Mouse (Mus musculus) spleen, adult 2 months (tissue): Measurements from ENCODE around the gene Tspan14. TPM values are rescaled to one million over a fixed set of nuclear protein-coding genes. Genes with fewer than 3 reads are reported as not detected.

Experiments used
- DNase-seq, 2 experiments: peaks; one replicate each; pipeline versions ENCODE4 v3.0.0 to v3.0.0-alpha.2; 2012 to 2021; ENCODE audit warnings: low spot score in 2 of 2, low read depth in 1 of 2
- H3K27ac ChIP-seq: fragments of 200-500 bp; 2 replicates; pipeline ENCODE4 v1.5.1; 2012; ENCODE audit warnings: low read length, inconsistent platforms; ENCODE audit not compliant: insufficient read depth
- H3K27me3 ChIP-seq: fragments of 200-500 bp; 2 replicates; pipeline ENCODE4 v1.6.1; 2012; ENCODE audit warnings: mild to moderate bottlenecking, moderate library complexity, low read length, inconsistent platforms; ENCODE audit not compliant: control insufficient read depth, insufficient read depth
- H3K36me3 ChIP-seq: fragments of 200-500 bp; 2 replicates; pipeline ENCODE4 v1.6.1; 2012; ENCODE audit warnings: mild to moderate bottlenecking, low read length, inconsistent platforms; ENCODE audit not compliant: control insufficient read depth, insufficient read depth
- H3K4me1 ChIP-seq: fragments of 200-500 bp; 2 replicates; pipeline ENCODE4 v1.6.1; 2011; ENCODE audit warnings: inconsistent platforms; ENCODE audit not compliant: control insufficient read depth, insufficient read depth, insufficient read length
- H3K4me3 ChIP-seq: fragments of 200-500 bp; 2 replicates; pipeline ENCODE4 v1.5.1; 2011; ENCODE audit warnings: mild to moderate bottlenecking, inconsistent platforms; ENCODE audit not compliant: insufficient read depth, insufficient read length; ENCODE audit errors: extremely low read depth
- CTCF ChIP-seq: fragments of 200-500 bp; IDR thresholded peaks from 2 replicates; pipeline ENCODE4 v1.5.1; 2011; ENCODE audit warnings: mild to moderate bottlenecking, inconsistent platforms; ENCODE audit not compliant: insufficient read depth, insufficient read length, insufficient replicate concordance; ENCODE audit errors: extremely low read depth
- POLR2A ChIP-seq: fragments of 200-500 bp; IDR thresholded peaks from 2 replicates; pipeline ENCODE4 v1.6.1; 2011; ENCODE audit warnings: low read depth, low read length, inconsistent platforms
- WGBS: fragments of 180-500 bp; shearing (Covaris S2); methylation state at CpG from one replicate; pipeline ENCODE4 v1.1.7; 2018; 5-methylcytosine and 5-hydroxymethylcytosine counted together
- polyA plus RNA-seq: library from polyadenylated mRNA; depleted of rRNA; stranded (reverse); fragments of >200 nt; gene quantifications from 2 replicates; pipeline ENCODE4 v1.2.3, GENCODE M21; 2012

The Tspan14 gene
- polyA plus RNA-seq, 1 experiment, result 60.0 TPM

DNA sequence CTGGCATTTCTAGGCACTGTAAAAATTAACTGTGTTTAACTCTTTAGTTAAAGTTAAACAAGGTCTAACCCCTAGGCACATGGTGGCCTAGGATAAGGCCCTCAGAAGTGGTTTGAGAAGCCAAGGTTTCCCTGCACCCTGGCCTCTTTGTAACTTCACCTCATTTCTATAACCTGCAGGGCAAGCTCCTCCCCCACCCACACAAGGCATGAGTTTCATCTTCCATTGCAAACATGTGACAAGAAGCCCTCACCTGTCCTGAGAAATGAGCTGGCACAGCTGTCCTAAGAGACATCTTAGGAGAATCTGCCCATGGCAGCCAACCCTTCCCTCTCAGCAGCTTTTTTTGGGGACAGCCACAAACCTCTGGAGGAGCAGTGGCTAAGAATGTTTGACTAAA lies 1.7 kb downstream of the Tspan14 start:
- TF ChIP-seq CTCF (no peak), POLR2A (no peak)
- Histone ChIP-seq H3K27ac (peak overlapping the region; percentile 7), H3K4me3 (peak overlapping the region; percentile 5; the same call in 1 of the 2 replicates), H3K4me1 (peaks cover 35% of the 10 kb centered on the region), H3K27me3 (no peaks in the 10 kb centered on the region), H3K36me3 (no peaks in the 10 kb centered on the region)
- peak in 1 of 2 experiments; percentile 6 for DNase-seq

DNA sequence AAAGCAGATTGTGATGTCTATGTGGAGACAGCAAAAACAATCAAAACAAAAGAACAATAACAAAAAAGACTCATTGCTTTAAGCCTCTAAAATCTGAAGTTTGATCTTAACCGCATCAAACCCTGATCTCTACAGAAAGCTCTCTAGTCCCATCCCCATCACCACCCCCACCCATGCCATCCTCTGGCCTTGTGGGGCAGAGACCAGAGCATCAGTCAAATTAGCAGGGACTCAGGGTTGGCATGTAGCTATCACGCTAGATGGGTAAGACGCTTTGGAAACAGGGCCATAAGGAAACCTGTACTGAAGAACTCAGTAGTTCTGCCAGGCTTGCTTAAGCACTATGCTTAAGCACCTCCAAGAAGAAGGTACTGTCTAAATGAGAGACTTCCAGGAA lies 2.4 kb downstream of the Tspan14 start:
- H3K4me1 ChIP-seq, result peaks cover 41% of the 10 kb centered on the region
- WGBS, result 69% methylated on average over 3 of the region's 3 CpGs
- no peak overlapping the region for H3K4me3 ChIP-seq
- TF ChIP-seq POLR2A, result no peak
- no peak for DNase-seq
- no peaks in the 10 kb centered on the region for H3K36me3 ChIP-seq
- H3K27ac ChIP-seq, result no peak overlapping the region
- no peaks in the 10 kb centered on the region for H3K27me3 ChIP-seq

DNA sequence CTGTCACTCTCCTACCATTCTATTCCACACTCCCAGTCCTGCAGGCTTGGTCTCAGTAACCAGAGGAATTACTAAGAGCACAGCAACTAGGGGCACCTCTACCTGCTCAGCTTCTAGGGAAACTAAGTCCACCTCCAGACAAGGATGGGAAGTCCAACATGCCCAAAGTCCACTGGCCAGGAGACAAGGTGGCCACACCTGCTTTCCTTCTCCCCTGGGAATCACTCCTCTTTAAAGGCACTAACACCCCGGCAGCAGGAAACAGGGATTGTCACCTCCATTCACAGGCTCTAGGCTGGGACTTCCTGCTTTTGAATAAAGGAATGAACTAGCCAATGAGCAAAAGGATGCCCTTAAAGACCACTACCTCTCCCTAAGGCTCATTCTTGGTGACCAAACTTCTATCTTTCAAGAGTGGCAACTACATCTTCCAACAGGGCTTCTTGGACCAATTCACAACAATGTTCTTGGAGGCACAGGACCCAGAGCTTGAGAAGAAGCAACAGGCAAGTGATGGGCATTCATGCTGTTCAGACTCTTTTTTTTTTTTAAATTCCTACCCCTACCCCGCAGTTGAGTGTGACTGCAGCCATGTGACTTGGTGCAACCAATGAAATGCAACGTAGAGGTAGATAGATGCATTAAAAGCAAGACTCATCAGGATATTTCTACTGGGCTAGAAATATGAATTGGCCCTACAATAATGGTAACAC lies 3.0 kb downstream of the Tspan14 start:
- WGBS, result 12% methylated on average over 3 of the region's 3 CpGs
- Histone ChIP-seq H3K4me1 (peaks cover 47% of the 10 kb centered on the region), H3K36me3 (no peaks in the 10 kb centered on the region), H3K27me3 (no peaks in the 10 kb centered on the region), H3K27ac (peak overlapping the region; percentile 65), H3K4me3 (no peak overlapping the region; the same call in 1 of the 2 replicates)
- TF ChIP-seq POLR2A, result no peak
- TF ChIP-seq CTCF, result no peak
- no peak for DNase-seq

DNA sequence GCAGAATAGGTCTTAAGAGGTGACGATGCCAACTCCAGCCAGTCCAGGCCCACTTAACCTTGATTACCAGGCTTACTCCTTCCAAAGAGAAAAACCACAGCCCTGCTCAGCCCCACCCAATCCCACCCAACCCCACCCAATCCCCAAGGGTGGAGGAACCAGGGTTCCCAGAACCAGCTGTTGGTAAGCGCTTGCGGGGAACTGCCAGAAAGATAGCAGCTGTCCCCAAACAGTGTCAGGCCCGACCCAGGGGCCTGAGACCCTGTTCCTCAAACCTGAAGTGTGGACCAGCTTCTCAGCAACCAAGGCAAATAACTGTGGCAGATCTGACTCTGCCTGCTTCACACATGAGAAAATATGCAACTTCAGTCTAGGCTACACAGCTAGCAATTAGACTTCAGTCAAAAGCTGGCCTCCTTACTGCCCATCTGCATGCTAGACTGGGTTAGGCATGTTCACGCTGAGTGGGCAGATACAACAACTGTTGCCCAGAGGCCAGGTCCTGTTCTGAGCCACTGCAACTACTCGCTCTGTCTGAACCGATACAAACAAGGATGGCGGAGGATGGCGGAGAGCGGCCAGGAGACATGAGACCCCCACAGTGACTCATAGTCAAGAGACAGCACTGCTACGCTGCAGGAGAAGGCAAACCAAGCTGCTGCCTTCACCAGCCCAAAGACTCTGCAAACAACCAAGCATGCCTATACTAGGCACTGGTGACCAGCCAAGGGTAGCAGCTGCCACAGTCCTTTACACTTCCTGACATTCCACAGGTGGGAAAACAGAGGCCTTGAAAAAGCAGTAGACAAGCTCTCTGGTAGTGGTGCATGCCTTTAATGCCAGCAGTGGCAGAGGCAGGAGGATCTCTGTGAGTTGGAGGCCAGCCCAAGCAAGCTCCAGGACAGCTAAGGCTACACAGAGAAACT lies 4.0 kb downstream of the Tspan14 start:
- Histone ChIP-seq H3K27me3 (no peaks in the 10 kb centered on the region), H3K4me1 (peaks cover 53% of the 10 kb centered on the region), H3K36me3 (no peaks in the 10 kb centered on the region), H3K4me3 (no peak overlapping the region), H3K27ac (peak overlapping the region; percentile 51)
- DNase-seq, result no peak
- no peak for TF ChIP-seq POLR2A
- 37% methylated on average over 11 of the region's 11 CpGs for WGBS

DNA sequence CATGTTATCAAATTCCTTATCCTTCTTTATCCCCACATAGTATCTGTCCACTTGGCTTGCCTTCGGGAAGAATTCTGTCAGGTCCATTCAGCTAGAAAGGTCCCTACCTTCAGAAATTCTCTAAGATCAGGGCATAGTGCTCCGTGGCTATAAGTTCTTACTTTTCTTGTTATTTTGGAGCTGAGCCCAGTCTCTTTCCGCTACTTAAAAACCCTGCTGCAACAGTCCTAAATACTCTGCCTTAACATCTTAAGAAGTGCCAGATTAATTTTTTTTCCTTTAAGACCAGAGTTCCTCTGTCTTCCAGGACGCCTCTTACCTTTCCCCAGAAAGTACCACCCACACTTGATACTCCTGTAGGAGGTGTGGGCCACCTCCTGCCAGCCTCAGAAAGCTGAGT lies 6.4 kb downstream of the Tspan14 start:
- Histone ChIP-seq H3K36me3 (no peaks in the 10 kb centered on the region), H3K4me3 (no peak overlapping the region), H3K27ac (0 out of 2 replicates have a peak overlapping the region, but pooled peaks have one; percentile 3), H3K4me1 (peaks cover 70% of the 10 kb centered on the region), H3K27me3 (no peaks in the 10 kb centered on the region)
- WGBS, result 39% methylated on average over 4 of the region's 4 CpGs
- TF ChIP-seq CTCF (no peak), POLR2A (no peak)
- no peak for DNase-seq

DNA sequence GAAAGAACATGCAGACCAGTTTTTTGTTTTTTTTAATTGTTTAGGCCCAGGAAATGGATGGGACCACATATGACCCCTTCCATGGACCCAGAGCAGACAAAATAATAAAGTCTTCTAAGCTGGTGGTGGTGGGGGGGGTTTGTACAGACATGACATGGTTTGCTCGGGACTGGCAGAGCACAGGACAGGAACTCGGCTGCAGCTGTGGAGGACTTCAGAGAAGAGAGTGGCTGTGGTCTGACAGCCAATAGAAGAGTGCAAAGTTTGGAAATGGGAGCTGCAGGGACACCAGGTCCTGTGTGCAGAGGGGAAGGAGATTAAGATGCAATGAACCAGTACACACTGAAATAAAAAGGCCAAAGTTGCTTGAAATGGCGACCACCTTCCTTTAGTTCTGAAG lies 7.0 kb downstream of the Tspan14 start:
- WGBS, result 14% methylated on average over 3 of the region's 3 CpGs
- Histone ChIP-seq H3K4me1 (peaks cover 70% of the 10 kb centered on the region), H3K27me3 (no peaks in the 10 kb centered on the region), H3K36me3 (no peaks in the 10 kb centered on the region), H3K4me3 (no peak overlapping the region), H3K27ac (peak overlapping the region; percentile 75)
- no peak for TF ChIP-seq POLR2A
- no peak for TF ChIP-seq CTCF
- DNase-seq, result no peak

DNA sequence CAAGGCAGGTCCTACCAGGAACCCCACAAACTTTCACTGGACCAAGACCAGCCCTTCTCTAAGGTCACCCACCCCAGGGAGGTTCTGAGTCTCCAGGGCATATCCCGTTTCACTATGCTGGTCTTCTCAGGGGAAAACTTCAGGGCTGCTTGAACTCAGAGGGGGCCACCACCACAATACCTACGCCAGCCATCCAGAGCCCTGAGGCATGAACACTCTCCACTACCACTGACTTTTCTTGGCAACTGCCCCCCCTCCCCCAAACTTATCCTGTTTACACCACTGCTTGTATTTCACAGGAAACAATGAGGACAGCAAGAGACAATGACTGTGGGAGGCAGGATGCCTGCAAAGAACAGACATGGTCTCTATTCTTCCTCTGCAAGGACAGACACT lies 7.6 kb downstream of the Tspan14 start:
- Histone ChIP-seq H3K4me1 (peaks cover 74% of the 10 kb centered on the region), H3K27me3 (no peaks in the 10 kb centered on the region), H3K27ac (peak overlapping the region; percentile 75), H3K4me3 (no peak overlapping the region), H3K36me3 (no peaks in the 10 kb centered on the region)
- WGBS, result 20% methylated on average over 2 of the region's 2 CpGs
- TF ChIP-seq POLR2A, result no peak
- no peak for TF ChIP-seq CTCF
- DNase-seq, result no peak
